Mouse (Mus musculus): ENCODE measurements around the gene Pacsin3.

The Pacsin3 gene

GRCm38 (mm10) chr2:91259493-91259892, 3.7 kb downstream of the Pacsin3 start:
- no peak for DNase-seq (ENCODE audit: low spot score)

- DNase-seq (ENCODE audit: low spot score) = no peak
These were observed 8.2 kb downstream of the Pacsin3 start for GRCm38 (mm10) chr2:91263692-91264660.

GRCm38 (mm10) chr2:91264711-91265681, 9.2 kb downstream of the Pacsin3 start, which contains the start of gene Arfgap2:
Gene Arfgap2 (plus strand): TSS chr2:91264974.
- DNase-seq (ENCODE audit: low spot score) = peak; percentile 93

- DNase-seq (ENCODE audit: low spot score) = no peak
These were observed 12.3 kb downstream of the Pacsin3 start for GRCm38 (mm10) chr2:91268042-91268441.

GRCm38 (mm10) chr2:91268706-91269105, 13.0 kb downstream of the Pacsin3 start:
- no peak for DNase-seq (ENCODE audit: low spot score)

GRCm38 (mm10) chr2:91269687-91270133, 14.0 kb downstream of the Pacsin3 start:
- DNase-seq (ENCODE audit: low spot score) = no peak

- peak; percentile 53 for DNase-seq (ENCODE audit: low spot score)
These were observed 23.1 kb downstream of the Pacsin3 start for GRCm38 (mm10) chr2:91278749-91279371.

GRCm38 (mm10) chr2:91279372-91279755, 23.6 kb downstream of the Pacsin3 start:
- DNase-seq (ENCODE audit: low spot score) = no peak

GRCm38 (mm10) chr2:91281366-91281765, 25.6 kb downstream of the Pacsin3 start:
- DNase-seq (ENCODE audit: low spot score) = no peak

- DNase-seq (ENCODE audit: low spot score) = no peak
These were observed 28.2 kb downstream of the Pacsin3 start for GRCm38 (mm10) chr2:91283972-91284371.

GRCm38 (mm10) chr2:91284375-91285199, 28.8 kb downstream of the Pacsin3 start:
- no peak for DNase-seq (ENCODE audit: low spot score)

GRCm38 (mm10) chr2:91285885-91286505, 30.2 kb downstream of the Pacsin3 start:
- peak; percentile 83 for DNase-seq (ENCODE audit: low spot score)

- DNase-seq (ENCODE audit: low spot score) = no peak
These were observed 31.8 kb downstream of the Pacsin3 start for GRCm38 (mm10) chr2:91287563-91287962.

- DNase-seq (ENCODE audit: low spot score) = no peak
These were observed 35.6 kb downstream of the Pacsin3 start for GRCm38 (mm10) chr2:91291197-91292007.

- no peak for DNase-seq (ENCODE audit: low spot score)
These were observed 38.5 kb downstream of the Pacsin3 start for GRCm38 (mm10) chr2:91294226-91294625.

- DNase-seq (ENCODE audit: low spot score) = no peak
These were observed 40.1 kb downstream of the Pacsin3 start for GRCm38 (mm10) chr2:91295895-91296294.

GRCm38 (mm10) chr2:91299156-91299555, 43.4 kb downstream of the Pacsin3 start:
- DNase-seq (ENCODE audit: low spot score) = no peak

- DNase-seq (ENCODE audit: low spot score) = no peak
These were observed 45.0 kb downstream of the Pacsin3 start for GRCm38 (mm10) chr2:91300784-91301183.

- DNase-seq (ENCODE audit: low spot score) = no peak
These were observed 46.1 kb downstream of the Pacsin3 start for GRCm38 (mm10) chr2:91301836-91302235.

GRCm38 (mm10) chr2:91302845-91303244, 47.1 kb downstream of the Pacsin3 start:
- DNase-seq (ENCODE audit: low spot score) = no peak

Data from urinary bladder, postnatal 25 days (tissue).